26 mouse cellular contexts compared by ENCODE assay signal in the genomic region with DNA sequence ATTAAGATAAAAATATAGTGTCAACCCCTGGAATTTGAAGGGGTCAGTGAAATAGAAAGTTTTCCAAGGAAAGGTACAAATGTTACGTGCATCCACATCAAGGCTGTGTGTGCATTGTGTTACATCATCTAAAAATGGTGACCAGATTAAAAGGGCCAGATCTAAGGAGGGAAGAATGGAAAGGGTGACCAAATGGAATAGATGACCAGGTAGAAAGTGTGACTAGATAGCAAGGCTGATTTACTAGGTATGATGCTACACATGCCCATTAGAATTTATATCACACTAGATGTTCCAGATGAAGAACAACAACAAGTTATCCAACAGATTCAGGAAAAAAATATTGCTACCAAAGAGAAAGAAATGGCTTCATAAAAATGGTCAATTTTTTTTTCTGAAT.
"Had no signal": no experiment of that assay in that cellular context is flagged by ENCODE, and none has a peak within 500 bp of the region (broad histone marks: within the 10 kb centered on the region; RNA-seq: fewer than 3 reads in every experiment).

No protein-coding gene starts in this region.

- H3K9me3 ChIP-seq: embryonic facial prominence, embryonic 10.5 days; embryonic facial prominence, embryonic 12.5 days; embryonic facial prominence, embryonic 13.5 days; embryonic facial prominence, embryonic 15.5 days; forebrain, embryonic 12.5 days; forebrain, embryonic 13.5 days; forebrain, embryonic 15.5 days; heart, embryonic 10.5 days had no signal

- H3K27ac ChIP-seq: embryonic facial prominence, embryonic 10.5 days; embryonic facial prominence, embryonic 12.5 days; embryonic facial prominence, embryonic 13.5 days; embryonic facial prominence, embryonic 15.5 days; forebrain, embryonic 10.5 days; forebrain, embryonic 12.5 days; forebrain, embryonic 13.5 days; forebrain, embryonic 15.5 days; gastrocnemius, adult 2 months; heart, adult 2 months; heart, embryonic 10.5 days had no signal

- H3K27me3 ChIP-seq: embryonic facial prominence, embryonic 12.5 days; embryonic facial prominence, embryonic 13.5 days; embryonic facial prominence, embryonic 15.5 days; forebrain, embryonic 12.5 days; forebrain, embryonic 13.5 days; forebrain, embryonic 15.5 days had no signal

- H3K9ac ChIP-seq: embryonic facial prominence, embryonic 12.5 days; embryonic facial prominence, embryonic 13.5 days; embryonic facial prominence, embryonic 15.5 days; forebrain, embryonic 12.5 days; forebrain, embryonic 13.5 days; forebrain, embryonic 15.5 days; forebrain, postnatal 0 days had no signal

- DNase-seq: cerebellum, adult 9-10 months; cerebellum, adult 9-11 months; cerebellum, postnatal 10 days; cerebellum, postnatal 14 days; cerebellum, postnatal 25 days; cerebellum, postnatal 36 days; embryo, embryonic 11 days; forebrain, postnatal 0 days; gastrocnemius, adult 2 months; gastrocnemius, postnatal 10 days; gastrocnemius, postnatal 14 days; gastrocnemius, postnatal 25 days; gastrocnemius, postnatal 36 days; heart, adult 11 months; heart, adult 18-20 months; heart, adult 2 months had no signal

- H3K4me2 ChIP-seq: embryonic facial prominence, embryonic 12.5 days; embryonic facial prominence, embryonic 13.5 days; embryonic facial prominence, embryonic 15.5 days; forebrain, embryonic 12.5 days; forebrain, embryonic 13.5 days; forebrain, embryonic 15.5 days had no signal

- H3K4me1 ChIP-seq: embryonic facial prominence, embryonic 10.5 days; embryonic facial prominence, embryonic 12.5 days; embryonic facial prominence, embryonic 13.5 days; embryonic facial prominence, embryonic 15.5 days; forebrain, embryonic 12.5 days; forebrain, embryonic 15.5 days; heart, embryonic 10.5 days had no signal

- H3K36me3 ChIP-seq: embryonic facial prominence, embryonic 10.5 days; embryonic facial prominence, embryonic 12.5 days; embryonic facial prominence, embryonic 13.5 days; embryonic facial prominence, embryonic 15.5 days; forebrain, embryonic 10.5 days; forebrain, embryonic 12.5 days; forebrain, embryonic 15.5 days; heart, embryonic 10.5 days had no signal

- H3K4me3 ChIP-seq: embryonic facial prominence, embryonic 10.5 days; embryonic facial prominence, embryonic 12.5 days; embryonic facial prominence, embryonic 13.5 days; embryonic facial prominence, embryonic 15.5 days; erythroblast, embryonic 14.5 days; forebrain, embryonic 10.5 days; forebrain, embryonic 12.5 days; forebrain, embryonic 13.5 days; forebrain, embryonic 15.5 days; gastrocnemius, adult 2 months; heart, adult 2 months; heart, embryonic 10.5 days had no signal
